Mouse (Mus musculus): ENCODE results near the gene Gm45711. TPM values are rescaled to one million over a fixed set of nuclear protein-coding genes. Genes with fewer than 3 reads are reported as not detected.
"Not testable (repeated sequence)": the region's sequence is repeated elsewhere in the genome, so short reads cannot be mapped to it uniquely, and the experiment has no call there.

Gm45711 gene
- polyA plus RNA-seq, 2 experiments, result not detected

- H3K9ac ChIP-seq (replicated peaks), result no peak overlapping the region
- no peak overlapping the region for H3K27ac ChIP-seq
- 64% methylated on average over 11 of the region's 11 CpGs for WGBS (ENCODE audit: insufficient replicate concordance)
- no peak for TF ChIP-seq EP300 (IDR thresholded peaks at IDR 0.05; ENCODE audit: low read depth)
- no peak for TF ChIP-seq CTCF (IDR thresholded peaks at IDR 0.05; ENCODE audit: low read depth)
- H3K9me3 ChIP-seq (ENCODE audit: control insufficient read depth, low read length), result no peaks in the 10 kb centered on the region
- H3K4me3 ChIP-seq (ENCODE audit: insufficient read depth in 1 of 2, low read depth in 2 of 2, low read length in 2 of 2), result no peak overlapping the region
- no peak overlapping the region for H3K4me2 ChIP-seq (ENCODE audit: low read depth)
- H3K4me1 ChIP-seq (replicated peaks; ENCODE audit: control insufficient read depth in 2 of 2, insufficient read depth in 2 of 2, low read length in 1 of 2), result no peaks in the 10 kb centered on the region; a peak in 1 of 4 replicates
- H3K36me3 ChIP-seq (replicated peaks; ENCODE audit: control insufficient read depth, insufficient read depth, low read depth), result no peaks in the 10 kb centered on the region
- ATAC-seq (ENCODE audit: insufficient read depth) (no peak), DNase-seq (ENCODE audit: low read depth in 3 of 3, low spot score in 3 of 3) (no peak)
- H3K27me3 ChIP-seq (ENCODE audit: control insufficient read depth, insufficient read depth, low read length), result no peaks in the 10 kb centered on the region
Observed at GRCm38 (mm10) chr8:104304962-104305361, 4.9 kb downstream of the Gm45711 start.

- H3K27me3 ChIP-seq (ENCODE audit: control insufficient read depth, insufficient read depth, low read length); DNase-seq (ENCODE audit: low read depth in 3 of 3, low spot score in 3 of 3); H3K9me3 ChIP-seq (ENCODE audit: control insufficient read depth, low read length); ATAC-seq (ENCODE audit: insufficient read depth); H3K4me1 ChIP-seq (replicated peaks; ENCODE audit: control insufficient read depth in 2 of 2, insufficient read depth in 2 of 2, low read length in 1 of 2); H3K4me3 ChIP-seq (ENCODE audit: insufficient read depth in 1 of 2, low read depth in 2 of 2, low read length in 2 of 2); H3K4me2 ChIP-seq (ENCODE audit: low read depth); H3K27ac ChIP-seq; H3K9ac ChIP-seq (replicated peaks); H3K36me3 ChIP-seq (replicated peaks; ENCODE audit: control insufficient read depth, insufficient read depth, low read depth): not testable (repeated sequence)
- WGBS (ENCODE audit: insufficient replicate concordance), result 72% methylated on average over 4 of the region's 4 CpGs
Observed at GRCm38 (mm10) chr8:104302536-104302935, 7.3 kb downstream of the Gm45711 start.

DNA sequence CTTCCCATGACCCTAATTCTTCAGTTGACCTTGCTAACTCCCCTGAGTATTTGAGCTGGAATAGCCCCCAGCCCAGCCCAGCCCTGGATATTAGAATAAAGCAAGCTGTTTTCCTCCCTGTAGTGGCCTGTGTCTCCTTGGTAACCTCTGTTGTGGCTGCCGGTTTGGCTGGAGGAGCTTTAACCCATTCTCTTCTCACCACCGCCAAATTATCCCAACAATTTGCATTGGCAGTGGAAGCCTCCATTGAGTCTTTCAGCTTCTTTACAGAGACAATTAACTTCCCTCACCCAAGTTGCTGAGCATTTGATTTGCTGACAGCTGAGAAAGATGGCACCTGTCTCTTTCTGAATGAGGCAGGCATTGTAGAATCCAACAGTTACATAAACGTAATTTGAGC, 8.3 kb downstream of the Gm45711 start:
- H3K4me1 ChIP-seq (replicated peaks; ENCODE audit: control insufficient read depth in 2 of 2, insufficient read depth in 2 of 2, low read length in 1 of 2); ATAC-seq (ENCODE audit: insufficient read depth); H3K27ac ChIP-seq; H3K9ac ChIP-seq (replicated peaks); H3K4me2 ChIP-seq (ENCODE audit: low read depth); H3K4me3 ChIP-seq (ENCODE audit: insufficient read depth in 1 of 2, low read depth in 2 of 2, low read length in 2 of 2); H3K27me3 ChIP-seq (ENCODE audit: control insufficient read depth, insufficient read depth, low read length); DNase-seq (ENCODE audit: low read depth in 3 of 3, low spot score in 3 of 3); H3K36me3 ChIP-seq (replicated peaks; ENCODE audit: control insufficient read depth, insufficient read depth, low read depth); H3K9me3 ChIP-seq (ENCODE audit: control insufficient read depth, low read length): not testable (repeated sequence)
- 41% methylated on average over 3 of the region's 3 CpGs for WGBS (ENCODE audit: insufficient replicate concordance)

GRCm38 (mm10) chr8:104294396-104294795, 15.5 kb downstream of the Gm45711 start:
- DNase-seq (ENCODE audit: low read depth in 3 of 3, low spot score in 3 of 3) (no peak), ATAC-seq (ENCODE audit: insufficient read depth) (no peak)
- Histone ChIP-seq H3K36me3 (replicated peaks; ENCODE audit: control insufficient read depth, insufficient read depth, low read depth) (no peaks in the 10 kb centered on the region), H3K9me3 (ENCODE audit: control insufficient read depth, low read length) (no peaks in the 10 kb centered on the region), H3K27me3 (ENCODE audit: control insufficient read depth, insufficient read depth, low read length) (no peaks in the 10 kb centered on the region), H3K4me3 (ENCODE audit: insufficient read depth in 1 of 2, low read depth in 2 of 2, low read length in 2 of 2) (no peak overlapping the region), H3K4me1 (replicated peaks; ENCODE audit: control insufficient read depth in 2 of 2, insufficient read depth in 2 of 2, low read length in 1 of 2) (peaks cover 0 to 2% of the 10 kb centered on the region in 2 experiments; a peak in 1 of 4 replicates), H3K4me2 (ENCODE audit: low read depth) (no peak overlapping the region), H3K27ac (no peak overlapping the region), H3K9ac (replicated peaks) (no peak overlapping the region)
- WGBS (ENCODE audit: insufficient replicate concordance), result 62% methylated on average over 1 of the region's 1 CpGs
- TF ChIP-seq EP300 (IDR thresholded peaks at IDR 0.05; ENCODE audit: low read depth) (no peak), CTCF (IDR thresholded peaks at IDR 0.05; ENCODE audit: low read depth) (no peak)

DNA sequence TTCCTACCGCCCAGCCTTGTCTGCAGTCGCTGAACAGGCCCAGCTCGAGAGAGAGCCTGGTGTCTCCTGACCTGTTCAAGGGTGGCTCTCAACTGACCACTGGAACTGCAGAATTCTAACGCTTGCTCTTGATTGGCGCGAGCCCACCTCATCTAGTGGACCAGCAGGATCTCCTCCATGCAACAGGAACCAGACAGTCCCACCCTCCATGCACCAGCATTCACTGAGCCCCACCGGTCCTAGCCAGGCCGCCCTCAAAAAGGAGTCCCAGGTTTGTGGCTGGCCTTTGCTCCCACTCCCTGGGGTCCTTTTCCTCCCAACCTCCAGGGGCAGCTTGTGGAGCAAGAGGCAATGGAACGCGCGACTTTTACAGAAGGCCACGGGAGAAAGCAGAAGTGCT, 16.8 kb downstream of the Gm45711 start, which contains the start of gene Cmtm2a:
Gene Cmtm2a (minus strand): TSS at position 101 of the 400 bp plus-strand sequence.
- not testable (repeated sequence) for DNase-seq (ENCODE audit: low read depth in 3 of 3, low spot score in 3 of 3); H3K4me2 ChIP-seq (ENCODE audit: low read depth); H3K4me3 ChIP-seq (ENCODE audit: insufficient read depth in 1 of 2, low read depth in 2 of 2, low read length in 2 of 2); H3K9ac ChIP-seq (replicated peaks); ATAC-seq (ENCODE audit: insufficient read depth); H3K9me3 ChIP-seq (ENCODE audit: control insufficient read depth, low read length); H3K27ac ChIP-seq; H3K27me3 ChIP-seq (ENCODE audit: control insufficient read depth, insufficient read depth, low read length); H3K36me3 ChIP-seq (replicated peaks; ENCODE audit: control insufficient read depth, insufficient read depth, low read depth); H3K4me1 ChIP-seq (replicated peaks; ENCODE audit: control insufficient read depth in 2 of 2, insufficient read depth in 2 of 2, low read length in 1 of 2)
- 65% methylated on average over 12 of the region's 12 CpGs for WGBS (ENCODE audit: insufficient replicate concordance)

All from liver, embryonic 14.5 days (tissue).